Mouse (Mus musculus) hindbrain, postnatal 0 days (tissue): Measurements from ENCODE around the gene Hesx1. TPM values are rescaled to one million over a fixed set of nuclear protein-coding genes. Genes with fewer than 3 reads are reported as not detected.
A peak's percentile ranks its signal among the peaks of the same experiment; 100 is the strongest.

Experiments used
- ATAC-seq: fragments of 200-750 bp; cut with Nextera tagmentation; 2 replicates; pipeline ENCODE4 v1.8.0; 2017; ENCODE audit warnings: mild to moderate bottlenecking, moderate TSS enrichment, moderate library complexity
- DNase-seq: peaks from one replicate; pipeline ENCODE4 v3.0.0-alpha.2; 2015; ENCODE audit warnings: low spot score
- H3K27ac ChIP-seq: fragments of 300-500 bp; sonication (generic); 2 replicates; pipeline ENCODE4 v1.5.1; 2014; ENCODE audit warnings: mild to moderate bottlenecking
- H3K27me3 ChIP-seq: fragments of 300-500 bp; sonication (generic); 2 replicates; pipeline ENCODE4 v1.6.1; 2014; ENCODE audit warnings: low read length, mixed read lengths; ENCODE audit not compliant: insufficient read depth
- H3K36me3 ChIP-seq: fragments of 300-500 bp; sonication (generic); 2 replicates; pipeline ENCODE4 v1.6.1; 2014; ENCODE audit warnings: low read length, mixed read lengths; ENCODE audit not compliant: insufficient read depth
- H3K4me1 ChIP-seq: fragments of 300-500 bp; sonication (generic); 2 replicates; pipeline ENCODE4 v1.6.1; 2014; ENCODE audit warnings: antibody characterized with exemption, low read length, mixed read lengths; ENCODE audit not compliant: insufficient read depth
- H3K4me2 ChIP-seq: fragments of 300-500 bp; sonication (generic); 2 replicates; pipeline ENCODE4 v1.6.1; 2014; ENCODE audit warnings: low read depth, mild to moderate bottlenecking, low read length, moderate library complexity, mixed read lengths
- H3K4me3 ChIP-seq: fragments of 300-500 bp; sonication (generic); 2 replicates; pipeline ENCODE4 v1.5.1; 2014; ENCODE audit warnings: low read length
- H3K9ac ChIP-seq: fragments of 300-500 bp; sonication (generic); replicated peaks from 2 replicates; pipeline ENCODE4 v1.6.1; 2014; ENCODE audit warnings: mild to moderate bottlenecking, low read length, moderate library complexity, mixed read lengths
- H3K9me3 ChIP-seq: fragments of 300-500 bp; sonication (generic); 2 replicates; pipeline ENCODE4 v1.6.1; 2016; ENCODE audit warnings: low read length, mixed read lengths
- CTCF ChIP-seq: IDR thresholded peaks from 2 replicates; pipeline ENCODE4 v1.5.1; 2016; ENCODE audit warnings: antibody characterized with exemption, control low read depth, low read depth
- WGBS: fragments of 180-500 bp; shearing (Covaris S2); extraction: QIAGEN DNeasy Blood & Tissue Kit; methylation state at CpG from one replicate; pipeline ENCODE4 v1.1.7; 2014; 5-methylcytosine and 5-hydroxymethylcytosine counted together
- polyA plus RNA-seq: library from polyadenylated mRNA; unstranded; fragments of >200 nt; fragmentation: Nextera tagmentation; extraction: Ambion mirVana; gene quantifications from 2 replicates; pipeline ENCODE4 v1.2.1, GENCODE M21; 2015
- total RNA-seq: library from RNA; depleted of rRNA; stranded (reverse); fragments of >200 nt; gene quantifications from 2 replicates; pipeline ENCODE4 v1.2.3, GENCODE M21; 2014

Gene Hesx1
- total and polyA plus RNA-seq, 2 experiments from 2014 or later = 0.59 TPM; not detected in 1

DNA sequence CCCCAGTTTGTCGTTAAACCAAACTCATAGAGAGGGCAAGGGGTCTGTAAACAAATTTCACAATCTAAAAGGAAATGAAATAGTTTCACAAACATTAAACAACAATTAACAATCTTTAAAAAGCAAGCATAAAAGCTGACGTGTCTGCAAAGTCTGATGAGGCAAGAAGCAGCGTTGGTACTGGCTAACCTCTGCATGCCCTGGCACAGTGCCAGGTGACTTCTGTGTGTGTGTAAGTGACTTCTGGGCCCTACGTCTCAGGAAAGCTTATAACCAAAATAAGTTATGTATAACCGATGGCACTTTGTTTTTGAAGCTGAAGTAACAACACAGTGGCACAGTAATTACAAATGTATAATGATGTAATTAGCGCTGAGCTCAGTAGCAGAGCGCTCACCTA is 10.7 kb downstream of the Hesx1 start:
- 72% methylated on average over 7 of the region's 7 CpGs for WGBS
- TF ChIP-seq CTCF = no peak
- DNase-seq (no peak), ATAC-seq (no peak)
- no peak overlapping the region for H3K27ac ChIP-seq
- H3K36me3 ChIP-seq = no peaks in the 10 kb centered on the region
- H3K4me3 ChIP-seq = no peak overlapping the region
- H3K4me1 ChIP-seq = peaks cover 5% of the 10 kb centered on the region; the same call in 1 of the 2 replicates
- no peak overlapping the region for H3K9ac ChIP-seq
- H3K27me3 ChIP-seq = no peaks in the 10 kb centered on the region; the same call in 1 of the 2 replicates
- no peak overlapping the region for H3K4me2 ChIP-seq
- no peaks in the 10 kb centered on the region for H3K9me3 ChIP-seq

DNA sequence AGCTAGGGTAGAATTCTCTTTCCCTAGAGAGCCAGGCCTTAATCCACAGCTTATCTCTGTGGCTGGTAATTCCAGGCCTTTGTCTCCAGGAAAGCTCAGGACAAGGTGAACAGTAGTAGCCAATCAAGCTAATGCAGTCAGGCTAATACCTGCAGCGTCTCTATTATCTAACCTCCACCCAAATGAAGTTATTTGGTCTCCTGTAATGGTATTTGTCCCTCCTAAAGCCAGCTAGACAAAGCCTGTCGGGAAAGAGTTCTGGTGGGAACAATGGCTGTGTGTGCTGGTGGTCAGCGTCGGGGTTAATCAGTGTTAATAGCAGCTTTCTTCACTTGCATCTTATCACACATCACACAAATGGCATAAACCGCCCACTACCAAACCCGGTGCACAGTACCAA is 11.7 kb downstream of the Hesx1 start:
- no peak for TF ChIP-seq CTCF
- WGBS = 28% methylated on average over 6 of the region's 6 CpGs

DNA sequence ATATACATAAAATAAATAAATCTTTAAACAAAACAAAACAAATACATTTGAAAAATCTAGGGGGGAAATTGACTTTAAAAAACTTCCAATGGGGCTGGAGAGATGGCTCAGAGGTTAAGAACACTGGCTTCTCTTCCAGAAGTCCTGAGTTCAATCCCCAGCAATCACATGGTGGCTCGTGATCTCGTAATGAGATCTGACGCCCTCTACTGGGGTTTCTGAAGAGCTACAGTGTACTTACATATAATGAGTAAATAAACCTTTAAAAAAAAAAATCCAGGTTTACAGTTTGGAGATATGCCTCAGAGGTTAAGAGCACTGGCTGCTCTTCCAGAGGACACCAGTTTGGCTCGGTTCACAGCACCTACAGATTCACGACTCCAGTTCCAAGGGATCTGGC is 17.3 kb downstream of the Hesx1 start:
- no peak for TF ChIP-seq CTCF
- H3K27ac ChIP-seq = no peak overlapping the region
- WGBS = 85% methylated on average over 5 of the region's 5 CpGs
- no peaks in the 10 kb centered on the region for H3K27me3 ChIP-seq
- H3K9me3 ChIP-seq = no peaks in the 10 kb centered on the region
- no peak overlapping the region for H3K4me3 ChIP-seq
- H3K9ac ChIP-seq = no peak overlapping the region
- DNase-seq (no peak), ATAC-seq (no peak)
- H3K36me3 ChIP-seq = no peaks in the 10 kb centered on the region
- no peak overlapping the region for H3K4me2 ChIP-seq
- no peaks in the 10 kb centered on the region for H3K4me1 ChIP-seq

More for the DNA sequence above, 11.7 kb downstream of the Hesx1 start:
- H3K9me3 ChIP-seq = no peaks in the 10 kb centered on the region
- H3K4me1 ChIP-seq = no peaks in the 10 kb centered on the region
- no peak overlapping the region for H3K4me3 ChIP-seq
- H3K4me2 ChIP-seq = no peak overlapping the region
- ATAC-seq = no peak
- no peak overlapping the region for H3K27ac ChIP-seq
- H3K36me3 ChIP-seq = no peaks in the 10 kb centered on the region
- no peak for DNase-seq
- no peaks in the 10 kb centered on the region for H3K27me3 ChIP-seq
- H3K9ac ChIP-seq = no peak overlapping the region

DNA sequence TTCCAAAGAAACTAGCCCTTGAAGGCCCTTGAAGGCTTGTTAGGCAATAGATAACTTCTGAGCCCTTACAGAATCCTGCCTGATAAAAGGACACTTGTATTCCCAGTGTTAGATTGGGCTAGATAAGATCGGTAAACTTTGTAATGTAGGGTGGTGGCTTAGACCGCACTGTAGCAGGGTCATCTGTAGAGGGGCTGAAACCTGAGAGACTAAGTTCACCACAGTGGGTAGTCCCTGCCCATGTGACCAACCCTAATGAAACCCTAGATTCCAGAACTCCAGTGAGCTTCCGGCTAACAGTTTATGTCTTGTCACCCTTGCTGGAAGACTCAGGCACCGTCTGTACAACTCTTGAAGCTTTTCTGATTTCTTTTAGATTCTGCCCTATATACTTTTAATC is 19.4 kb downstream of the Hesx1 start:
- TF ChIP-seq CTCF = no peak
- Histone ChIP-seq H3K27me3 (no peaks in the 10 kb centered on the region), H3K4me1 (no peaks in the 10 kb centered on the region), H3K4me2 (no peak overlapping the region), H3K9ac (no peak overlapping the region), H3K4me3 (no peak overlapping the region), H3K36me3 (no peaks in the 10 kb centered on the region), H3K9me3 (no peaks in the 10 kb centered on the region), H3K27ac (no peak overlapping the region)
- DNase-seq = no peak
- 78% methylated on average over 4 of the region's 4 CpGs for WGBS
- ATAC-seq = no peak

DNA sequence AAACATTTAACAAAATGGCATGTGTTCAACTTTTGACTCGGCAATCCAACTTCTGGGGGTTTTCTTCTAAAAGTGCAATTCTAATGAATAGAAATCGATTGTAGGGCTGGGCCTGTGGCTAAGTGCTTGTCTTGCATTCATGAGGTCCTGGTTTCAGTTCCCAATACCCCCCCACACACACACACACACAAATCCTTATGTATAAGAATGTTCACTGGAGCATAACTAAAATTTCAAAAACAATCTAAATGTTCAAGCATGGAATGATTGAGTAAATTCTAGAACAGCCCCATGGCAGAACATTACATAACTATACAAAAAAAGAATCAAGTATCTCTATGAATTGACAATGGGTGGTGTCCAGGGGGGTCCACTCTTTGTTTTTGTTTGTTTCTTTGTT is 23.7 kb downstream of the Hesx1 start:
- H3K4me1 ChIP-seq = no peaks in the 10 kb centered on the region
- TF ChIP-seq CTCF = no peak
- no peaks in the 10 kb centered on the region for H3K9me3 ChIP-seq
- 88% methylated on average over 2 of the region's 2 CpGs for WGBS
- ATAC-seq = no peak
- no peak overlapping the region for H3K9ac ChIP-seq
- H3K4me3 ChIP-seq = no peak overlapping the region
- DNase-seq = no peak
- no peaks in the 10 kb centered on the region for H3K36me3 ChIP-seq
- H3K4me2 ChIP-seq = no peak overlapping the region
- H3K27ac ChIP-seq = no peak overlapping the region
- no peaks in the 10 kb centered on the region for H3K27me3 ChIP-seq

DNA sequence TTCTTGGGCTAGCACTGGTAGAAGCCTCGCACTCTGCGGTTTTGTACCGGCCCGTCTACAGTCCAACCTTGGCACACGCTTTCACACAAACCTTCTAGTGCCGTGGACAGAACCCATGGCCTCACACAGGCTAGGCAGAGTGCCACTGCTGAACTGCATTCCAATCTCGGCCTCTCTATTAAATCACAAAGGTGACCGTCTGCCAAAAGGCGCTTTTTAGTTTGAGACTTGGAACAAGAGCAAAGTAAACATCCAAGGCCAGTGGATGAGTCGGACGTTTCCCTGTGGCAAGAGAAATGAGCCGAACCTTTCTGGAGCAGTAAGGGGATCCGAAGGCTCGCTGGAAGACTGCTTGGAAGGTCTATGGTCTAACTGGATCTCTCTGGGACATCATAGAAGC is 25.6 kb downstream of the Hesx1 start:
- H3K27ac ChIP-seq = no peak overlapping the region
- no peaks in the 10 kb centered on the region for H3K9me3 ChIP-seq
- H3K4me3 ChIP-seq = no peak overlapping the region
- H3K4me2 ChIP-seq = no peak overlapping the region
- H3K36me3 ChIP-seq = no peaks in the 10 kb centered on the region
- no peak for DNase-seq
- ATAC-seq = no peak
- WGBS = 77% methylated on average over 14 of the region's 14 CpGs
- TF ChIP-seq CTCF = no peak
- H3K4me1 ChIP-seq = no peaks in the 10 kb centered on the region
- no peaks in the 10 kb centered on the region for H3K27me3 ChIP-seq
- no peak overlapping the region for H3K9ac ChIP-seq

DNA sequence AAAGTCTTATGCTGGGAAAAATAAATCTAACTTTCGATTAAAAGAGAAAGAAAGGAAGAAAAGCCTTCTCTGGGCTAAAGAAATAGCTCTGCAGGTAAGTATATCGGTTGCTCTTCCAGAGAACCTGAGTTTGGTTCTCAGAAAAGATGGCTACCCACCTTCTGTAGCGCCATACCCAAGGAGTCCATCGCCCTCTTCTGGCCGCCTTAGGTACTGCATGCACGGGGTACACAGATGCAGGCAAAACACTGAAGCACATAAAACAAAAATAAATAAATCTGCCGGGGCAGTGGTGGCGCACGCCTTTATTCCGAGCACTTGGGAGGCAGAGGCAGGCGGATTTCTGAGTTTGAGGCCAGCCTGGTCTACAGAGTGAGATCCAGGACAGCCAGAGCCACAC is 28.7 kb downstream of the Hesx1 start:
- 49% methylated on average over 11 of the region's 11 CpGs for WGBS
- H3K4me1 ChIP-seq = no peaks in the 10 kb centered on the region
- H3K9ac ChIP-seq = no peak overlapping the region
- H3K27me3 ChIP-seq = no peaks in the 10 kb centered on the region
- no peak overlapping the region for H3K27ac ChIP-seq
- DNase-seq (peak; percentile 56), ATAC-seq (no peak)
- TF ChIP-seq CTCF = peak; percentile 77
- no peaks in the 10 kb centered on the region for H3K9me3 ChIP-seq
- H3K4me3 ChIP-seq = no peak overlapping the region
- H3K36me3 ChIP-seq = no peaks in the 10 kb centered on the region
- no peak overlapping the region for H3K4me2 ChIP-seq
